Mouse (Mus musculus) 416B (cell line): ENCODE results near the gene Spats1.

Experiments
- DNase-seq: peaks from one replicate; pipeline ENCODE4 v3.0.0; 2011; ENCODE audit warnings: low read depth

The Spats1 gene

GRCm38 (mm10) chr17:45474669-45475465 lies at the start of gene Spats1:
TSS of gene Spats1 (minus strand) at chr17:45475415.
- DNase-seq: peak; percentile 32

GRCm38 (mm10) chr17:45524961-45525360 lies 49.7 kb upstream of the Spats1 start:
- no peak for DNase-seq

- DNase-seq: no peak
Measured at GRCm38 (mm10) chr17:45523263-45523662, 48.0 kb upstream of the Spats1 start, which contains the start of gene Tcte1. TSS of gene Tcte1 (plus strand) at chr17:45523434.

GRCm38 (mm10) chr17:45520136-45520535 lies 44.9 kb upstream of the Spats1 start:
- DNase-seq: no peak

GRCm38 (mm10) chr17:45518766-45519475 lies 43.7 kb upstream of the Spats1 start:
- no peak for DNase-seq

- DNase-seq: peak; percentile 87
Measured at GRCm38 (mm10) chr17:45517549-45518215, 42.5 kb upstream of the Spats1 start.

GRCm38 (mm10) chr17:45517135-45517534 lies 41.9 kb upstream of the Spats1 start:
- no peak for DNase-seq

GRCm38 (mm10) chr17:45516488-45516887 lies 41.3 kb upstream of the Spats1 start:
- peak; percentile 82 for DNase-seq

GRCm38 (mm10) chr17:45515806-45516205 lies 40.6 kb upstream of the Spats1 start:
- no peak for DNase-seq

GRCm38 (mm10) chr17:45515204-45515726 lies 40.0 kb upstream of the Spats1 start:
- DNase-seq: no peak

- DNase-seq: no peak
Measured at GRCm38 (mm10) chr17:45511757-45512156, 36.5 kb upstream of the Spats1 start.

- no peak for DNase-seq
Measured at GRCm38 (mm10) chr17:45510871-45511270, 35.7 kb upstream of the Spats1 start.

- peak; percentile 96 for DNase-seq
Measured at GRCm38 (mm10) chr17:45506700-45507189, 31.5 kb upstream of the Spats1 start, which contains the start of gene Aars2. TSS of gene Aars2 (plus strand) at chr17:45506841.

GRCm38 (mm10) chr17:45505941-45506465 lies 30.8 kb upstream of the Spats1 start:
- DNase-seq: no peak

GRCm38 (mm10) chr17:45503301-45503973 lies 28.2 kb upstream of the Spats1 start:
- peak; percentile 93 for DNase-seq

- DNase-seq: no peak
Measured at GRCm38 (mm10) chr17:45502324-45502723, 27.1 kb upstream of the Spats1 start.

GRCm38 (mm10) chr17:45500981-45501380 lies 25.8 kb upstream of the Spats1 start:
- DNase-seq: no peak

GRCm38 (mm10) chr17:45499516-45499915 lies 24.3 kb upstream of the Spats1 start:
- DNase-seq: no peak

GRCm38 (mm10) chr17:45498397-45498796 lies 23.2 kb upstream of the Spats1 start:
- no peak for DNase-seq

GRCm38 (mm10) chr17:45495398-45495797 lies 20.2 kb upstream of the Spats1 start:
- DNase-seq: no peak

GRCm38 (mm10) chr17:45490532-45491154 lies 15.4 kb upstream of the Spats1 start:
- no peak for DNase-seq
